Mouse (Mus musculus) hindbrain, embryonic 10.5 days (tissue): ENCODE measurements around the gene Hpdl. TPM values are rescaled to one million over a fixed set of nuclear protein-coding genes. Genes with fewer than 3 reads are reported as not detected.

ENCODE experiments used
- DNase-seq: peaks from one replicate; pipeline ENCODE4 v3.0.0-alpha.2; 2017; ENCODE audit warnings: low spot score
- H3K27ac ChIP-seq: fragments of 300-500 bp; sonication (generic); 2 replicates; pipeline ENCODE4 v1.5.1; 2016; ENCODE audit warnings: mild to moderate bottlenecking, moderate library complexity
- H3K27me3 ChIP-seq: fragments of 300-500 bp; sonication (generic); 2 replicates; pipeline ENCODE4 v1.6.1; 2016; ENCODE audit warnings: mild to moderate bottlenecking; ENCODE audit not compliant: poor library complexity, insufficient read depth, severe bottlenecking
- H3K36me3 ChIP-seq: fragments of 300-500 bp; sonication (generic); 2 replicates; pipeline ENCODE4 v1.6.1; 2016; ENCODE audit warnings: mild to moderate bottlenecking, moderate library complexity
- H3K4me1 ChIP-seq: fragments of 300-500 bp; sonication (generic); replicated peaks from 2 replicates; pipeline ENCODE4 v1.6.1; 2016; ENCODE audit warnings: mild to moderate bottlenecking
- H3K4me3 ChIP-seq: fragments of 300-500 bp; sonication (generic); 2 replicates; pipeline ENCODE4 v1.5.1; 2016; ENCODE audit warnings: mild to moderate bottlenecking, moderate library complexity
- H3K9me3 ChIP-seq: fragments of 300-500 bp; sonication (generic); 2 replicates; pipeline ENCODE4 v1.6.1; 2016; ENCODE audit warnings: mild to moderate bottlenecking, moderate library complexity
- WGBS: fragments of 180-500 bp; shearing (Covaris S2); methylation state at CpG from one replicate; pipeline ENCODE4 v1.1.7; 2016; 5-methylcytosine and 5-hydroxymethylcytosine counted together
- polyA plus RNA-seq: library from polyadenylated mRNA; unstranded; fragments of >200 nt; fragmentation: Nextera tagmentation; extraction: Ambion mirVana; gene quantifications from 2 replicates; pipeline ENCODE4 v1.2.1, GENCODE M21; 2016

Hpdl gene
- polyA plus RNA-seq, 1 experiment from 2014 or later: 1.1 TPM

DNA sequence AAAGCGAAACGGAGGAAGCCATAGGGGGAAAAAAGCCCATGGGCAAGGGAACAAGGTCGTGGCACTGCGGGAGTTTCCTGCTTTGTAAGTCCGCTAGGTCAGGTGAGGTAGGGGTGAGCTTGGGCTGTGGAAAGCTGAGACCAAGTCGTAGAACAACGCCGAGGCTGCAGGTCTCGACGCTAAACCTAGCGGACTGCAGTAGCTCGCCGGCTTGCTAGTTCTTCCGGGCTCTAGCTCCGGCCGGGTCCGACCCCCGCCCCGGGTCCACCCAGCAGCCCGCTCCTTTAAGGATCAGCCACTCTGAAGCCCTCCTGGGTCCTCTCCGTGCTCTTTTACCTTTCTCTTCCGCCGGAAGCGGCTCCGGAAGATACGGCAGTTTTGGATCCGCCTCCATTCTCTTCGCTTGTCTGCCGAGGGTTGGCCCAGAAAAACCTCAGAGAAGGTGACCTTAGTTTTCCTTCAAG, 3.1 kb upstream of the Hpdl start:
- DNase-seq: peak; percentile 78
- under 1% methylated on average over 29 of the region's 29 CpGs for WGBS
- H3K27ac ChIP-seq: peak overlapping the region; percentile 92

DNA sequence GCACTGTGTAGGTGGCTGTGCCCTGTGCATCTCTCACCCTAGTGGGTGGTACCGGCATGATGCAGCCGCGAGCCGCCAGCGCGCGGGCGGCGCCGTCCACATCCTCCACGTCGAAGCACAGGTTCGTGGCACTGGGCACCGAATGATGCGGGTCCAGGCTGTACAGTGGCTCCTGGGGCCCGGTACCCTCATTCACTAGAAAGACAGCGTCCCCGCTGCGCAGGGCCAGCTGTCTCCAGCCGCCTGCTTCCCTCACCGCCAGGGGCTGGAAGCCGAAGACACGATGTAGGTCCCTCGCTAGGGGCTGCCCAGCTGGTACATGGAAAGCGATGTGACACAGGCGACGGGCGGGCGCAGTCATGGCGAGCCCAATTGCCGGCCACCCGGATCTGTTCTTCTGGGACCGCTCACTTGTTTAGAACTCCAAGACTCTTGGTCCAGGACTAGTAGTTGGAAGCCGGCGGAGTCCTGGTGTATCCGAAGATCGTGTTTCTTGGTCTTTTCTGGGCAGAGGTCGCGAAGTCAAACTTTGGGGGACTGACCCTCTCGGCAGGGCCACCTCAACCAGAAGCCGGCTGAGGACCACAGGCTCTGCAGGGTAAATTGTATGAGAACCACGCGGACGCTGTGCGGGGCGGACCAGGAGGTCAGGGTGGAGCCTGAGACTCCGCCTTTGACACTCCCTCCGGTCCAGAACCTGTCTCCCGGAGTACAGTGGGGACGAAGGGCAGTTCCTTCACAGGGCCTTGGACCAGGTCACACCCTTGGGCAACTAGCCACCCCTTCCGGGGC, 409 bp downstream of the Hpdl start:
- peaks cover 38% of the 10 kb centered on the region for H3K27me3 ChIP-seq
- DNase-seq: peak; percentile 77
- WGBS: under 1% methylated on average over 51 of the region's 51 CpGs

More for the DNA sequence above, 3.1 kb upstream of the Hpdl start:
- H3K9me3 ChIP-seq: no peaks in the 10 kb centered on the region
- peak overlapping the region; percentile 71 for H3K4me3 ChIP-seq
- peaks cover 41% of the 10 kb centered on the region for H3K4me1 ChIP-seq
- no peaks in the 10 kb centered on the region for H3K36me3 ChIP-seq
- H3K27me3 ChIP-seq: peaks cover 26% of the 10 kb centered on the region

DNA sequence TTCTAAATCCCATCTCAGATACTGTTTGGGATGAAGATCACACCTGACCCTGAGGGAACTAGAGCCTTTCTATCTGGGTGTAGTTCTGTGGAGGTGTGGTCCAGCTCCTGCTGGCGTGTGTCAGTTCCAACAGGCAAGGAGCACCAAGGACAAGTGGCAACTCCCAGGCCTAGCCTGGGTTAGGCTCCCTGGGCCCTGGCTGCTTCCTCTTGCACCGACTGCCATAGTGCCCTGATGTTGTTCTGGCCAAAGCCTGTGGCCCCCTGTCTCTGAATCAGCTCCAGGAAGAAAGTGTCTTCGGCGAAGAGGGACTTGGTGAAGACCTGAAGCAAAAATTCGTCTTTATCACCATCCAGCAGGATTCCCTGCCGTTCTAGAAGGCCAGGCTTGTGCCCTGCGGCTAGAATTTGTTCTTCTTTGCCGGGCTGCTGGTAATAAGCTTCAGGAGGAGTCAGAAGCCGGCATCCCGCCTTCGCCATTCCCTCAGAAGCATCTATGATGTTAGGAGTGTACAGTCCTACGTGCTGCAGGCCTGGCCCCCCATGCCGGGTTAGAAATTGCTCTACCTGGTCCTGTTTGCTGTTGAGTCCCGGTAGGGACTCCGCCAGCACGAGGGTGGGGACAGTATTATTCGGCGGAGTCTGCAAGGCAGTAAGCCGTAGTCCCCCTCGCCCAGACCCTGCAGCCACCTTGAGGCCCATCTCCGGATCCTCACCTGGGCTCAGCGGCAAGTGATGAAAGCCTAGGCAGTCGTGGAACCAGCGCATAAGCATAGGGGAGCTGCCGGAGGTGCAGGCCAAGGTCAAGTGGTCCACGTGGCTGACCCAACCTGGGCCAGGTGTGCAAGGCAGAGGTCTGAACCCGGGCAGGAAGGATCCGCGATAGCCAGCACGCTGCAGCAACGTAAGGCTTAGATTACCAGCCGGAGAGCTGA, 1.3 kb downstream of the Hpdl start:
- H3K4me3 ChIP-seq: peak overlapping the region; percentile 58
- H3K27me3 ChIP-seq: peaks cover 38% of the 10 kb centered on the region
- H3K9me3 ChIP-seq: no peaks in the 10 kb centered on the region
- DNase-seq: no peak
- H3K36me3 ChIP-seq: peaks cover 37% of the 10 kb centered on the region
- H3K4me1 ChIP-seq: peaks cover 28% of the 10 kb centered on the region
- WGBS: 21% methylated on average over 32 of the region's 32 CpGs
- H3K27ac ChIP-seq: peak overlapping the region; percentile 76

More for the DNA sequence above, 409 bp downstream of the Hpdl start:
- Histone ChIP-seq H3K27ac (peak overlapping the region; percentile 76), H3K36me3 (peaks cover 28% of the 10 kb centered on the region), H3K9me3 (no peaks in the 10 kb centered on the region), H3K4me1 (peaks cover 30% of the 10 kb centered on the region), H3K4me3 (peak overlapping the region; percentile 58)

DNA sequence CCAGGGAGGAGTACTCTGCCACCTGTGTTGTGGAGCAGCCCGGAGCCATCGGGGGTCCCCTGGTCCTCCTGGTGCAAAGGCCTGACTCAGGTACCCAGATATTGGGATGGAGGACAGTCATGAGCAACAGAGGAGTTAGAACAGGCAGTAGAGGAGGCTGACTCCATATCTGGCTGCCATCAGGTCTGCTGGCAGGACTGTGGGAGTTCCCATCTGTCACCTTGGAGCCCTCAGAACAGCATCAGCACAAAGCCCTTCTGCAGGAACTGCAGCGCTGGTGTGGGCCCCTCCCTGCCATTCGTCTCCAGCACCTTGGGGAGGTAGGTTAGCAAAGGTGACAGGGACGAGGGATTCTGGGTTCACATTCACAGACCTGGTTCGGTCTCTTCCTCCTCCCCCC, 4.0 kb downstream of the Hpdl start:
- Histone ChIP-seq H3K27ac (no peak overlapping the region), H3K9me3 (no peaks in the 10 kb centered on the region), H3K4me3 (no peak overlapping the region), H3K27me3 (peaks cover 30% of the 10 kb centered on the region), H3K4me1 (peaks cover 17% of the 10 kb centered on the region), H3K36me3 (peaks cover 55% of the 10 kb centered on the region)
- no peak for DNase-seq
- 90% methylated on average over 6 of the region's 6 CpGs for WGBS

DNA sequence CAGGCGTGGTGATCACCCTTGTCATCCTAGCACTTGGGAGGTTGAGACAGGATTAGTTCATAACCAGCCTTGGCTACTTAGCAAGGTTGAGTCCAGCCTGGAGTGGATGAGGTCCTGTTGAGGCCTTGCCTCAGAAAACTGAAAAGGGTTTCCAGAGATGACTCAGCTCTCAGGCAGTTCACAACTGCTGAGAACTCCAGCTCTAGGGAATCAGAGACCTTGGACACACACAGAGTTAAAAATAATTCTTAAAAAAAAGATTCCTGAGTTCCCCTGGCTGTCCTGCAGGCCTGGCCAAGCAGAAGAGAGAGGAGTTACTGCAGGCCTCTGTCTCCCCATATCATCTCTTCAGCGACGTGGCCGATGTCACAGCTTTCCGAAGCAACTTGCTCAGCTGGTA, 6.2 kb downstream of the Hpdl start:
- H3K9me3 ChIP-seq: no peaks in the 10 kb centered on the region
- H3K4me3 ChIP-seq: no peak overlapping the region
- H3K4me1 ChIP-seq: peaks cover 3% of the 10 kb centered on the region
- no peak overlapping the region for H3K27ac ChIP-seq
- no peak for DNase-seq
- 92% methylated on average over 5 of the region's 5 CpGs for WGBS
- H3K27me3 ChIP-seq: peaks cover 20% of the 10 kb centered on the region
- peaks cover 65% of the 10 kb centered on the region for H3K36me3 ChIP-seq

DNA sequence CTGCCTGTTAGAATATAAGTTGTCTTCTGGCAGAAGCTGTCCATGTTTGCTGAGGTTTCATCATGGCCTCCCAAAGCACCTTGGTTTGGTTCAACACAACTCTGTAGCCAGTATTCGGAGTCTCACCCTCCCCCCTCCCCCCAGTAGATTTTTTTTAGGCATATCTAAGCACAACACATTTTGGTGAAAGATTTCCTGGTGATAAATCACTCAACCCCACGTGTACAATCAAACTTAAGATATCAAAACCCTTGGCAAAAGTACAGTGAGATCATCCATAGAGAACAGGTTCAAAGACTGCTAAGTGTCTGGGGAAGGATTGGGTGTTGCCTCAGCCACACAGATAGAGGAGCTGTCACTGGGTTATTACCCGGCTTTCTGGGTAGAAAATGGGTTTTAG, 10.5 kb downstream of the Hpdl start:
- WGBS: 88% methylated on average over 3 of the region's 3 CpGs
- no peak overlapping the region for H3K27ac ChIP-seq

DNA sequence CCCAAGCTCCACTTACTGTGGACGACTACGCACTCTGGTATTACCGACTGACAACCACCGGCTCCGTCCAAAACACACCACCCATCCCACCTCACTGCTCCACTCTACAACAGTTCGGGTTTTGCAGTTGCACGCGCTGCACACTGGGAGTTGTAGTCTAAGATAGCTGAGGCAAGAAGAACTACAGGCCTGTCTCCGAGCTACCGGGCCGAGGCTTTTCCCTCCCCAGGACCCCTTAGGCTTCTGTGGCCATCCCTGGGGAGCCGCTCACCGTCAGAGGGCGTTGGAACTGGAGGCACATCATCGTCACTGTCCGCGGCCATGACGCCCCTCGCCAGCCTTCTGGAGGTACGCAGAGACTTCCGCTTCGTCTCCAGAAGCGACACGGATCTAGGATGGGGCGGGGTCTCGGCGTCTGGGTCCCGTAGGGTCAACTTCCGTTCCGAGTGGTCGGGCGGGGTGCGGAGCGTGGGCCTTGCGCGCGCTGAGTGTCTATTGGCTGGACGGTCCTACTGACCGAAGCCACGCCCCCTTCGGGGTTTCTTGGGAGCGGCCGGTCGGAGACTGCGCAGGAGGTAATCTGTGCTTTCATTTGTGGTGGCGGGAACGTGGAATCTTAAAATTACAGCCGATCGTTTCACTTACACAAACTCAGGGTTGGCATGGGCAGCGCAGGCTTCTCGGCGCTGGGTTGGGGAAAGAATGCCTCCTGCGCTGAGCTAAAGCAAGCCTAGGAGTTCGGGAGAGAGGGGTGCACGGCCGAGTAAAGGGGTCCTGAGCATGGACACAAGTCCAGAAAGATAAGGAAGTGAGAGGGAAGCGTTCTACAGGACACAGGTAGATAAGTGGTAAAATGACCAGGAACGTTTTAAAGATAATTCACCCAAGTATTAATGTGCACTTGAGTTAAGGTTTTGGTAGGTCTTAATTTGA, 14.0 kb downstream of the Hpdl start, which contains the start of the genes Toe1 and Mutyh:
Gene Toe1, minus strand, starts transcription at position 444 of the 933 bp plus-strand sequence.
Gene Mutyh, plus strand, starts transcription at position 527 of the 933 bp plus-strand sequence.
- Histone ChIP-seq H3K27me3 (no peaks in the 10 kb centered on the region), H3K4me3 (peak within 1 kb of the TSS; percentile 72), H3K36me3 (peaks cover 47% of the 10 kb centered on the region), H3K4me1 (peaks cover 11% of the 10 kb centered on the region), H3K9me3 (no peaks in the 10 kb centered on the region), H3K27ac (peak within 1 kb of the TSS; percentile 96)
- WGBS: under 1% methylated on average over 58 of the region's 58 CpGs
- DNase-seq: peak; percentile 99

More for the DNA sequence above, 10.5 kb downstream of the Hpdl start:
- Histone ChIP-seq H3K9me3 (no peaks in the 10 kb centered on the region), H3K4me1 (peaks cover 10% of the 10 kb centered on the region), H3K36me3 (peaks cover 38% of the 10 kb centered on the region), H3K4me3 (no peak overlapping the region), H3K27me3 (no peaks in the 10 kb centered on the region)
- no peak for DNase-seq

DNA sequence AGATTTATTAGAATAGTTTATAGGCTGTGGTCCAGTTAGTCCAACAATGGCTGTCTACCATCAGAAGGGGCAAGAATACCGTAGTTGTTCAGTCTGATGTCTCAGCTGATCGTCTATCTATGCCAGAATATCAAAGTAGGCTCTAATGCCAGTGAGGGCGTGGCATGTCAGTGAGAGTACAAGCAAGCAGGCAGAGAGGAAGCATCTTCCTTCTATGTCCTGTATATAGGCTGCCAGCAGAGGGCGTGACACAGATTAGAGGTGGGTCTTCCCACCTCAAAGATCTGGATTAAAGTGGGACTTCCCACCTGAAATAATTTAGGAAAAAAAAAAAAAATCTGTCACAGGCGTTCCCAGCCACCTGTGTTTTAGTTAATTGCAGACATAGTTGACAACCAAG, 21.6 kb downstream of the Hpdl start:
- H3K4me3 ChIP-seq: no peak overlapping the region
- H3K9me3 ChIP-seq: no peaks in the 10 kb centered on the region
- peak; percentile 24 for DNase-seq
- no peaks in the 10 kb centered on the region for H3K27me3 ChIP-seq
- H3K36me3 ChIP-seq: peaks cover 37% of the 10 kb centered on the region
- H3K27ac ChIP-seq: no peak overlapping the region
- WGBS: 43% methylated on average over 5 of the region's 5 CpGs
- H3K4me1 ChIP-seq: no peaks in the 10 kb centered on the region

DNA sequence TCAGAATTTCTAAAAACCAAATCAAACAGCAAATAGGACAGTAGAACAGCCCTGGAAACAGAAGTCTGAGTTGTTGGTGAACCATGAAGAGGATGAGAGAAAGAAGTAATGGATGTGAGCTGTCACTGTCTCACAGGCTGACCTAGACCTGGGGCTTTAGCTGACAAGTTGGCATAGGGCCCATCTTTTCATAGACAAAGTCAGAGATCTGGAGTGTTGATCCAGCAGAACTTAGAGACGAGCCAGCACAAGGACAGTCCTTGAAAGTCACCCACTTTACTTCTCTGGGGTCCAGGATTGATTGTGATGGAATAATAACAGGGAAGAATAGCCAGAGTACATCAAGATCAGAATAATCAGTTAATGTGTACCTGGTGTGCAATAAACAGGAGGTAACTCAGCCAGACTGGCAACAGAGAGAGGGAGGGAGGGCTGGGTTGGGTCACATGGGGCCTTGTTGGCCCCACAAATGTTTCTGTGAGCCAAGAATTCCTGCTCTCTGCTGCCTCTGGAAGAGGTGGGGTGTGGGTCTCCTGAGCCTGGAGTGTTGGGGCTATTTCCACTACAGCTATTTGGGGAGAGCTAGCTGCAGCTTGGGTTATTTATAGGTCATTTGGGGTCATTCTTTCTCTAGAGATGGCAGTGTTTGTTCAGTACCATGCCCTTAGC, 24.9 kb downstream of the Hpdl start:
- no peak overlapping the region for H3K27ac ChIP-seq
- H3K27me3 ChIP-seq: no peaks in the 10 kb centered on the region
- H3K4me3 ChIP-seq: no peak overlapping the region
- WGBS: 90% methylated on average over 1 of the region's 1 CpGs
- no peaks in the 10 kb centered on the region for H3K9me3 ChIP-seq
- no peaks in the 10 kb centered on the region for H3K4me1 ChIP-seq
- peaks cover 4% of the 10 kb centered on the region; the same call in 1 of the 2 replicates for H3K36me3 ChIP-seq
- no peak for DNase-seq

DNA sequence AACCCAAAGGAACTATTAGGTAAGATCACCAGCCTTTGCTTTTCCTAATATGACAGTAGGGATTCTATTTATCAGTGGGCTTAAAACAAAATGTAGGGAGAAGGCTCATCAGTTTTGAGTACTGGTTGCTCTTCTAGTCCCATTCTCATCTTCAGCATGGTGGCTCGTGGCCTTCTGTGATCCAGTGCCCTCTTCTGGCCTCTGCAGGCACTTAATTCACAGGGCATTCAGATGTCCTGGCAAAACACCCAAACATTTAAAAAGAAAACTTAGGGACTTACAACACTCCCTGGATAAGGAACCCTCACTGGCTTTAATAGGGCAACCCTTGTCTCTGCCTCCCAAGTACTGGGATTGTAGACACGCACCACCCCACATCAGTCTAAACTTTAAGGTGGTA, 27.2 kb downstream of the Hpdl start:
- DNase-seq: no peak
- Histone ChIP-seq H3K4me1 (no peaks in the 10 kb centered on the region), H3K36me3 (no peaks in the 10 kb centered on the region), H3K9me3 (no peaks in the 10 kb centered on the region), H3K27ac (no peak overlapping the region), H3K4me3 (no peak overlapping the region), H3K27me3 (no peaks in the 10 kb centered on the region)
- 74% methylated on average over 2 of the region's 2 CpGs for WGBS

DNA sequence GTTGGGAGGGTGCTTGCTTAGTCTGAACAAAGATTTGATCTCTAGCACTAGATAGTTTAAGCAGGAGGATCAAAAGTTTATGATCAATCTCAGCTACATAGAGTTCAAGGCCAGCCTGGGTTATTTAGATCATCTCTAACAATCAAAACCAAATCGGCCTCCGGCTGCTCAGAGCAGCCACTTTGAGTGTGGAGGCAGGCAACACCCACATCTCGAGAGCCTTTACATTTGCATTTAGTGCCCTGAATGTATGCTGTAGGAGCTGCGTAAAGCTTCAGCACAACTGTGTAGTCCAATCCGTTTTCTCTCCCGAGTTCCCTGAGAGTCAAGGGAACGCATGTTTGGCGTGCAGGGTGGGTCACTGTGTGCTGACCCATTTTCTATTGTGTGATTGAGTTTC, 29.1 kb downstream of the Hpdl start:
- Histone ChIP-seq H3K27me3 (no peaks in the 10 kb centered on the region), H3K9me3 (no peaks in the 10 kb centered on the region), H3K4me3 (no peak overlapping the region), H3K36me3 (no peaks in the 10 kb centered on the region), H3K4me1 (no peaks in the 10 kb centered on the region), H3K27ac (no peak overlapping the region)
- no peak for DNase-seq
- 91% methylated on average over 8 of the region's 8 CpGs for WGBS
